Mouse (Mus musculus) megakaryocyte, embryonic 14.5 days (primary cell): ENCODE results near the gene Ehhadh.

ENCODE experiments used
- FLI1 ChIP-seq: IDR thresholded peaks from 2 replicates; pipeline ENCODE4 v1.6.1; 2012; ENCODE audit warnings: low read length, inconsistent platforms, mixed read lengths
- GATA1 ChIP-seq: IDR thresholded peaks from 3 replicates; pipeline ENCODE4 v1.6.1; 2012; ENCODE audit warnings: mixed read lengths, low read length, inconsistent platforms, borderline replicate concordance

GRCm38 (mm10) chr16:21827581-21827980, 40.0 kb upstream of the Ehhadh start:
- TF ChIP-seq GATA1: no peak
- TF ChIP-seq FLI1: no peak
